Mouse (Mus musculus) limb, embryonic 12.5 days (tissue): ENCODE data around the gene Fat3. TPM values are rescaled to one million over a fixed set of nuclear protein-coding genes. Genes with fewer than 3 reads are reported as not detected.

ENCODE experiments used
- ATAC-seq: fragments of 200-750 bp; cut with Nextera tagmentation; 2 replicates; pipeline ENCODE4 v1.8.0; 2017; ENCODE audit warnings: low read depth, moderate TSS enrichment; ENCODE audit not compliant: insufficient number of reproducible peaks, insufficient read depth, low FRiP score, low TSS enrichment
- H3K27ac ChIP-seq: fragments of 300-500 bp; sonication (generic); 2 replicates; pipeline ENCODE4 v1.5.1; 2016; ENCODE audit warnings: mild to moderate bottlenecking, moderate library complexity
- H3K27me3 ChIP-seq: fragments of 300-500 bp; sonication (generic); 2 replicates; pipeline ENCODE4 v1.6.1; 2016; ENCODE audit warnings: mild to moderate bottlenecking, moderate library complexity
- H3K36me3 ChIP-seq: fragments of 300-500 bp; sonication (generic); 2 replicates; pipeline ENCODE4 v1.6.1; 2016; ENCODE audit warnings: mild to moderate bottlenecking, moderate library complexity
- H3K4me1 ChIP-seq: fragments of 300-500 bp; sonication (generic); replicated peaks from 2 replicates; pipeline ENCODE4 v1.6.1; 2016
- H3K4me2 ChIP-seq: fragments of 300-500 bp; sonication (generic); 2 replicates; pipeline ENCODE4 v1.6.1; 2016; ENCODE audit warnings: mild to moderate bottlenecking, moderate library complexity
- H3K4me3 ChIP-seq: fragments of 300-500 bp; sonication (generic); replicated peaks from 2 replicates; pipeline ENCODE4 v1.5.1; 2016; ENCODE audit warnings: mild to moderate bottlenecking
- H3K9ac ChIP-seq: fragments of 300-500 bp; sonication (generic); replicated peaks from 2 replicates; pipeline ENCODE4 v1.6.1; 2016; ENCODE audit warnings: mild to moderate bottlenecking, moderate library complexity
- H3K9me3 ChIP-seq: fragments of 300-500 bp; sonication (generic); 2 replicates; pipeline ENCODE4 v1.6.1; 2016; ENCODE audit warnings: mild to moderate bottlenecking, moderate library complexity
- WGBS: fragments of 180-500 bp; shearing (Covaris S2); methylation state at CpG from one replicate; pipeline ENCODE4 v1.1.7; 2016; 5-methylcytosine and 5-hydroxymethylcytosine counted together
- polyA plus RNA-seq: library from polyadenylated mRNA; unstranded; fragments of >200 nt; fragmentation: Nextera tagmentation; extraction: Ambion mirVana; gene quantifications from 2 replicates; pipeline ENCODE4 v1.2.1, GENCODE M21; 2016

Gene Fat3
- polyA plus RNA-seq, 1 experiment from 2014 or later: 5.1 TPM

- Histone ChIP-seq H3K27ac (no peak overlapping the region), H3K4me2 (no peak overlapping the region), H3K4me1 (peaks cover 10% of the 10 kb centered on the region), H3K27me3 (no peaks in the 10 kb centered on the region), H3K4me3 (no peak overlapping the region), H3K36me3 (no peaks in the 10 kb centered on the region), H3K9ac (no peak overlapping the region), H3K9me3 (no peaks in the 10 kb centered on the region)
- WGBS: 61% methylated on average over 1 of the region's 1 CpGs
- no peak for ATAC-seq
These were observed 314.6 kb downstream of the Fat3 start for GRCm38 (mm10) chr9:16186461-16186860.

DNA sequence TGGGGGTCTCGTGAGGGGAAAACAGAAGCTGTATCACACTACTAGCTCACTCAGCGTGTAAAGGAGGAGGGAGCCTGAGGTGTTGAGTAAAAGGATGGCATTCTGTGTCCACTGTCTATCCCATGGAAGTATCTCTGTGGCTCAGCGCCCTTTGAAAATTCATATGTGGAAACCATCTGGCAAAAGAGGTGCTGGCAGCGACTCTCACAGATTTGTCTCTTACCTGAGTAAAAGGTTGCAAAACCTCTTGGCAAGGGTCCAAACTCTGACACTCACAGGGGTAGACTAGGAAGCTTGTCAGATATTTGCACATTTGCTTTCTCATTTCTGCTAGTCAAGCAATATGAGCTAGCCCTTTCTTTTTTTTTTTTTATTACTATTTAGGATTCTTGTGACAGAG, 331.8 kb downstream of the Fat3 start:
- Histone ChIP-seq H3K27me3 (no peaks in the 10 kb centered on the region), H3K36me3 (no peaks in the 10 kb centered on the region), H3K9ac (no peak overlapping the region), H3K4me1 (no peaks in the 10 kb centered on the region), H3K9me3 (no peaks in the 10 kb centered on the region), H3K27ac (no peak overlapping the region), H3K4me3 (no peak overlapping the region), H3K4me2 (no peak overlapping the region)
- 87% methylated on average over 4 of the region's 4 CpGs for WGBS
- ATAC-seq: no peak

DNA sequence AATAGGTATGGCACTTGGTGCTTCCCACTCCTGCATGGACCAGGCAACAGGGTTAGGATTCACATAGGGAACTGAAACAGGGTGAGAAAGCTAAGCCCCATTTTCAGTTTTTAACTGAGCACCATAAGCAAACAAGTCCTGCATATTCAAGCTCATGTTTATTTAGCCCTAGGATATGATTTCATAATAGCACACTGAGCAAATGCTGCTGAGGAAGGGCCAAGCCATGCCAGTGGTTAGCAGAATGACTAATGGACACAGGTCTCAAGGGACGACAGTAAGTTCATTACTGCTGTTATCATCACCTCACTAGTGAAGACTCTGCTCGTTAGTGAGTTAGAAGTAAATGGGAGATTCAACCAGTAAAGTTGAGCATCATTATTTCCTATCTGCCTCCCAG, 333.0 kb downstream of the Fat3 start:
- Histone ChIP-seq H3K4me3 (no peak overlapping the region), H3K9ac (no peak overlapping the region), H3K27me3 (no peaks in the 10 kb centered on the region), H3K4me2 (no peak overlapping the region), H3K4me1 (no peaks in the 10 kb centered on the region), H3K27ac (no peak overlapping the region), H3K36me3 (no peaks in the 10 kb centered on the region), H3K9me3 (no peaks in the 10 kb centered on the region)
- ATAC-seq: no peak
- WGBS: 71% methylated on average over 2 of the region's 2 CpGs

GRCm38 (mm10) chr9:16159366-16159765, 341.7 kb downstream of the Fat3 start:
- H3K4me1 ChIP-seq: no peaks in the 10 kb centered on the region
- H3K9ac ChIP-seq: no peak overlapping the region
- no peak overlapping the region for H3K27ac ChIP-seq
- no peak for ATAC-seq
- H3K4me2 ChIP-seq: no peak overlapping the region
- no peaks in the 10 kb centered on the region for H3K36me3 ChIP-seq
- H3K9me3 ChIP-seq: no peaks in the 10 kb centered on the region
- 91% methylated on average over 5 of the region's 5 CpGs for WGBS
- no peak overlapping the region for H3K4me3 ChIP-seq
- H3K27me3 ChIP-seq: no peaks in the 10 kb centered on the region

- no peak for ATAC-seq
These were observed 347.5 kb downstream of the Fat3 start for GRCm38 (mm10) chr9:16153580-16153930.

DNA sequence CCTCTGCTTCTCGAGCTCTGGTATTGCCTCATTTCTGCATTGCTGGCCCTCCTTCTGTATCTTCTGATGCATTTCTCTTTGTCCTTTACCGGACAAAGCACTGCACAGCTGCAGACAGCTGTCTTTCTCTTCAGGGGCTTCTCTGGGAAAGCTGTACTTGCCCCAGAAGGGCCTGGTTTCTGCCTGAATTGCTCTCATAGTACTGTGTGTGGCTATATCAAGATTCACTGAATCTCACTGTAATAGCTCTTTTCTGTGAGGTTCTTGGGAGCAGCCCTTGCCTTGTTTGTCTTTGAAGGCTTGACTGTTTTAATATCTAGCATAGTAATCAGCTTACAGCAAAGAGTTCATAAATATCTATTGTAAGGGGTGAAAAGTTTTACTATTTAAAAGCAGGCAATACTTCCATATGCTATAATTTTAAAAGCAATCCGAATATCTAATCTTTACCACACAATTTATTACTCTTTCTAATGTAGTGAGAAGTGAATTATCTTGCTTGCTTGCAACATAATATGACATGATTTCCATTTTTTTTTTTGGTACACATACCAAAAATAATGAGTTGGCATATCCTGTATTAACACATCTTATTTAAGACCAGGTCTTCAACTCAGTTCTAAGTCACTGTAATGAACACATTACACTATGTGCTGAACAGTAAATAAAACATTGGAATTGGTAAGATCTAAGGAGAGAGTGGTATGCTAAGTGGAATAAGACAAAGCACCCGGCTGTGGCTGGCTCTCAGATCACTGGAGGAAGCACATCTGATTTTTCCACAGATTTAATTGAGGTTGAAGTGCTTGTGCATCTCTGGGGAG, 348.1 kb downstream of the Fat3 start:
- Histone ChIP-seq H3K4me3 (no peak overlapping the region), H3K4me1 (no peaks in the 10 kb centered on the region), H3K9ac (no peak overlapping the region), H3K4me2 (no peak overlapping the region), H3K36me3 (no peaks in the 10 kb centered on the region), H3K9me3 (no peaks in the 10 kb centered on the region), H3K27ac (no peak overlapping the region), H3K27me3 (no peaks in the 10 kb centered on the region)
- WGBS: 68% methylated on average over 4 of the region's 4 CpGs
- ATAC-seq: no peak

More at GRCm38 (mm10) chr9:16153580-16153930, 347.5 kb downstream of the Fat3 start:
- Histone ChIP-seq H3K27me3 (no peaks in the 10 kb centered on the region), H3K36me3 (no peaks in the 10 kb centered on the region), H3K4me1 (no peaks in the 10 kb centered on the region), H3K27ac (no peak overlapping the region), H3K4me2 (no peak overlapping the region), H3K9ac (no peak overlapping the region), H3K4me3 (no peak overlapping the region), H3K9me3 (no peaks in the 10 kb centered on the region)
- WGBS: 41% methylated on average over 3 of the region's 3 CpGs

- Histone ChIP-seq H3K4me2 (no peak overlapping the region), H3K9ac (no peak overlapping the region), H3K4me1 (no peaks in the 10 kb centered on the region), H3K36me3 (no peaks in the 10 kb centered on the region), H3K27ac (no peak overlapping the region), H3K9me3 (no peaks in the 10 kb centered on the region), H3K4me3 (no peak overlapping the region), H3K27me3 (no peaks in the 10 kb centered on the region)
- no peak for ATAC-seq
These were observed 351.0 kb downstream of the Fat3 start for GRCm38 (mm10) chr9:16150046-16150445.

DNA sequence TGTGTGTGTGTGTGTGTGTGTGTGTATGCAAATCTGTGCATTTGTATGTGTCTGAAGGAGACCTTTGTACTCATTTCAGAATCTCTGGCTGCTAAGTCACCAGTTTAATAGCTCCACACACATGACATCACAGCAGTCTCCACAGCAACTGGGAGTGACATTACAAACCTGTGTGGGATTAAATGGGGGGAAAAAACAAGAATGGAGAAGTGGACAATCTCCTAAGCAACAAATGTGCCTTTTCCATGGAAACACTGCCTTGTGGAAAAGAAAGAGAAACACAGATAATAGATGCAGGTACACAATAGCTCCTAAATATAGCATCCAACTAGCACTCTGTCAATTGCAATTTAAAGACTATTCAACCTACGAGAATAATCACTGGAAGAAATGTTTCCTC, 353.4 kb downstream of the Fat3 start:
- H3K4me3 ChIP-seq: no peak overlapping the region
- no peak overlapping the region for H3K27ac ChIP-seq
- H3K4me2 ChIP-seq: no peak overlapping the region
- H3K36me3 ChIP-seq: no peaks in the 10 kb centered on the region
- 81% methylated on average over 1 of the region's 1 CpGs for WGBS
- no peak for ATAC-seq
- no peak overlapping the region for H3K9ac ChIP-seq
- H3K9me3 ChIP-seq: no peaks in the 10 kb centered on the region
- H3K27me3 ChIP-seq: no peaks in the 10 kb centered on the region
- H3K4me1 ChIP-seq: no peaks in the 10 kb centered on the region

DNA sequence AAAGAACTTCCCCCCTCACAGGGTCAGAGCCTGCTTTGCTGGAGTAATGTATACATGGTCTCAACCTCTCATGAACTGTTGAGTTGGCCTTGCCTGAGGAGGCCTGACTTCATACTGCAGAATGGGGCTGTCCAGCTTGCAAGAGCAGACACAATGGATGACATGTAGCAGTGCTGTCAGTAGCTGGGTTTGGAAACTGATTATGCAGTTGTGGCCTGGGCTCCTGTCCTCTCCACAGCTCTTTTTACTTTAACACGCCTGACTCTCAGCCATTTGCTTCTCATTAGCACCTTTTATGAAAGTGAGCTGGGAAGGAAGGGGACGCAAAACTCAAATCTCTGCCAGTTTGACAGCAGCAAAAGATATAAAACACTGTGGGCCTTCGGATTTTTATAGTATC, 356.4 kb downstream of the Fat3 start:
- no peak overlapping the region for H3K4me3 ChIP-seq
- no peak overlapping the region for H3K27ac ChIP-seq
- WGBS: 16% methylated on average over 3 of the region's 3 CpGs
- no peaks in the 10 kb centered on the region for H3K9me3 ChIP-seq
- H3K9ac ChIP-seq: no peak overlapping the region
- H3K27me3 ChIP-seq: no peaks in the 10 kb centered on the region
- no peaks in the 10 kb centered on the region for H3K4me1 ChIP-seq
- H3K4me2 ChIP-seq: no peak overlapping the region
- no peak for ATAC-seq
- no peaks in the 10 kb centered on the region for H3K36me3 ChIP-seq

- no peak for ATAC-seq
- 78% methylated on average over 6 of the region's 6 CpGs for WGBS
- Histone ChIP-seq H3K36me3 (no peaks in the 10 kb centered on the region), H3K9me3 (no peaks in the 10 kb centered on the region), H3K4me1 (no peaks in the 10 kb centered on the region), H3K4me3 (no peak overlapping the region), H3K4me2 (no peak overlapping the region), H3K9ac (no peak overlapping the region), H3K27me3 (no peaks in the 10 kb centered on the region), H3K27ac (no peak overlapping the region)
These were observed 361.8 kb downstream of the Fat3 start for GRCm38 (mm10) chr9:16139300-16139699.

DNA sequence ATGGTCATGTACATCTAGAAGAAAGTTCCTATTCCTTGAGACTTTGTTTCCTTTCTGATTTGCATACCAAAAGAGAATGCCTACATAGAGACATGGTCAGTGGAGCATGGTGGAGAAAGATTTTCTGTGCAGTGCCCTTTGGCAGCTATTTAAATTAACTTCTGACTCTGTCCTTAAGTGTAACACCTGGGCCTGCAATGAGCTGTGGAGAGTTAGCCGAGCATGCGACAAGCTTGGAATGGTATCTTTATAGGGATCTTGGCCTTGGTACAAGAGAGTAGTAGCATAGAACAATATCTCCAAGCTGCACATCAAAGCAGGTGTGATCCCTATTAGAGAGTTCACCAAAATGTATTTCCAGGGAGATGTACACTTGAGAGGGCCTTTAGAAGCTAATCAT, 368.0 kb downstream of the Fat3 start:
- Histone ChIP-seq H3K9me3 (no peaks in the 10 kb centered on the region), H3K27ac (no peak overlapping the region), H3K4me1 (no peaks in the 10 kb centered on the region), H3K27me3 (no peaks in the 10 kb centered on the region), H3K4me2 (no peak overlapping the region), H3K36me3 (no peaks in the 10 kb centered on the region), H3K4me3 (no peak overlapping the region), H3K9ac (no peak overlapping the region)
- 86% methylated on average over 2 of the region's 2 CpGs for WGBS
- no peak for ATAC-seq

DNA sequence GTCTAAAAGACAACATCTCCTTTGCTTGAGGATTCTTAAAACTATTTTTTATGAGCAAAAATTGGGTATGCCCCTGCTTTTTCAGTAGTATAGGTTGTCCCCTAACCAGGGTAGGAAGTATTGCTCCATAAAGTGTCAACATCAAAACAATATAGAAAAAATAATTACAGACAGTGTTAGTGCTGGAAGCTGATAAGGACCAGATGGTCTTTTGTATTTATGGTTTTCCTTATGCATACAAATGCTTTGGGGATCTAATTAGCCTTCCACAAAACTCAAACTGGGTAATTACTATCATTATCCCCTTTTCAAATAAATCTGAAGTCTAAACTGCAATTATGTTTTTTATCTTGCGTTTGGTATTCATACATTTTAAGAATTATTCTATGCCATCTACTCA, 368.5 kb downstream of the Fat3 start:
- H3K4me1 ChIP-seq: no peaks in the 10 kb centered on the region
- WGBS: 76% methylated on average over 1 of the region's 1 CpGs
- no peak overlapping the region for H3K27ac ChIP-seq
- H3K9ac ChIP-seq: no peak overlapping the region
- no peaks in the 10 kb centered on the region for H3K27me3 ChIP-seq
- no peaks in the 10 kb centered on the region for H3K9me3 ChIP-seq
- no peaks in the 10 kb centered on the region for H3K36me3 ChIP-seq
- no peak overlapping the region for H3K4me3 ChIP-seq
- no peak overlapping the region for H3K4me2 ChIP-seq
- no peak for ATAC-seq
